Mouse (Mus musculus): ENCODE results near the gene Gpr156. TPM values are rescaled to one million over a fixed set of nuclear protein-coding genes. Genes with fewer than 3 reads are reported as not detected.
"Not testable (repeated sequence)": the region's sequence is repeated elsewhere in the genome, so short reads cannot be mapped to it uniquely, and the experiment has no call there.

Gene Gpr156
- polyA plus RNA-seq, 1 experiment from 2014 or later = 0.04 TPM

- TF ChIP-seq CTCF (IDR thresholded peaks at IDR 0.05) = no peak
- ChIA-PET CTCF (interaction anchor here (1.7 kb wide), 1 partner anchor 8 kb away, joined by 4 read pairs; no protein-coding TSS in a partner anchor), POLR2A (no interaction called here)
- in situ Hi-C loops (cut with MboI; ENCODE audit: low pct_unique_long_range_greater_than_20kb) = no loop called here
- peaks cover 6% of the 10 kb centered on the region for H3K27me3 ChIP-seq
- ATAC-seq (no peak), DNase-seq (ENCODE audit: low read depth, low spot score) (no peak)
Observed at GRCm38 (mm10) chr16:37955336-37955917, 39.1 kb downstream of the Gpr156 start.

- in situ Hi-C loops (cut with MboI; ENCODE audit: low pct_unique_long_range_greater_than_20kb) = no loop called here
- DNase-seq (ENCODE audit: low read depth, low spot score) (no peak), ATAC-seq (no peak)
- peaks cover 6% of the 10 kb centered on the region for H3K27me3 ChIP-seq
- no peak for TF ChIP-seq CTCF (IDR thresholded peaks at IDR 0.05)
- ChIA-PET POLR2A (no interaction called here), CTCF (interaction anchor here (1.7 kb wide), 1 partner anchor 9 kb away, joined by 4 read pairs; no protein-coding TSS in a partner anchor)
Observed at GRCm38 (mm10) chr16:37956076-37956676, 39.9 kb downstream of the Gpr156 start.

- ATAC-seq = no peak
- in situ Hi-C loops (cut with MboI; ENCODE audit: low pct_unique_long_range_greater_than_20kb) = no loop called here
- POLR2A ChIA-PET = no interaction called here
Observed at GRCm38 (mm10) chr16:37956751-37957150, 40.5 kb downstream of the Gpr156 start.

GRCm38 (mm10) chr16:37962696-37963095 lies 46.4 kb downstream of the Gpr156 start:
- ATAC-seq; POLR2A ChIA-PET; H3K27me3 ChIP-seq; CTCF ChIA-PET; DNase-seq (ENCODE audit: low read depth, low spot score); in situ Hi-C loops (cut with MboI; ENCODE audit: low pct_unique_long_range_greater_than_20kb): not testable (repeated sequence)

More at GRCm38 (mm10) chr16:37956751-37957150, 40.5 kb downstream of the Gpr156 start:
- TF ChIP-seq CTCF (IDR thresholded peaks at IDR 0.05) = no peak
- no peak for DNase-seq (ENCODE audit: low read depth, low spot score)
- CTCF ChIA-PET = interaction anchor here (1.7 kb wide), 1 partner anchor 10 kb away, joined by 4 read pairs; no protein-coding TSS in a partner anchor
- peaks cover 6% of the 10 kb centered on the region for H3K27me3 ChIP-seq

GRCm38 (mm10) chr16:37963331-37964281 lies 47.3 kb downstream of the Gpr156 start:
- H3K27me3 ChIP-seq = peaks cover 4% of the 10 kb centered on the region
- POLR2A ChIA-PET = interaction anchor here (0.5 kb wide), 1 partner anchor 374 kb away, joined by 3 read pairs; no protein-coding TSS in a partner anchor
- no peak for TF ChIP-seq CTCF (IDR thresholded peaks at IDR 0.05)
- no peak for DNase-seq (ENCODE audit: low read depth, low spot score)
- in situ Hi-C loops (cut with MboI; ENCODE audit: low pct_unique_long_range_greater_than_20kb) = no loop called here
- CTCF ChIA-PET = interaction anchor here (1.0 kb wide), 1 partner anchor 16 kb away, joined by 3 read pairs; no protein-coding TSS in a partner anchor
- no peak for ATAC-seq

GRCm38 (mm10) chr16:37964380-37965070 lies 48.2 kb downstream of the Gpr156 start:
- no peak for DNase-seq (ENCODE audit: low read depth, low spot score)
- ChIA-PET CTCF (interaction anchor here (0.6 kb wide), 1 partner anchor 21 kb away, joined by 4 read pairs; no protein-coding TSS in a partner anchor), POLR2A (no interaction called here)

GRCm38 (mm10) chr16:37966871-37967270 lies 50.6 kb downstream of the Gpr156 start:
- ChIA-PET CTCF (no interaction called here), POLR2A (no interaction called here)
- in situ Hi-C loops (cut with MboI; ENCODE audit: low pct_unique_long_range_greater_than_20kb) = no loop called here
- DNase-seq (ENCODE audit: low read depth, low spot score) = no peak
- no peaks in the 10 kb centered on the region for H3K27me3 ChIP-seq
- no peak for ATAC-seq
- no peak for TF ChIP-seq CTCF (IDR thresholded peaks at IDR 0.05)

More at GRCm38 (mm10) chr16:37964380-37965070, 48.2 kb downstream of the Gpr156 start:
- TF ChIP-seq CTCF (IDR thresholded peaks at IDR 0.05) = no peak
- peaks cover 3% of the 10 kb centered on the region for H3K27me3 ChIP-seq
- no peak for ATAC-seq
- in situ Hi-C loops (cut with MboI; ENCODE audit: low pct_unique_long_range_greater_than_20kb) = no loop called here

GRCm38 (mm10) chr16:37967415-37967814 lies 51.1 kb downstream of the Gpr156 start:
- CTCF ChIA-PET = no interaction called here
- TF ChIP-seq CTCF (IDR thresholded peaks at IDR 0.05) = peak; percentile 31
- no peaks in the 10 kb centered on the region for H3K27me3 ChIP-seq
- POLR2A ChIA-PET = no interaction called here
- in situ Hi-C loops (cut with MboI; ENCODE audit: low pct_unique_long_range_greater_than_20kb) = no loop called here
- no peak for DNase-seq (ENCODE audit: low read depth, low spot score)
- no peak for ATAC-seq

- in situ Hi-C loops (cut with MboI; ENCODE audit: low pct_unique_long_range_greater_than_20kb) = loop anchor here (10.0 kb wide), 1 partner anchor 533 kb away; no protein-coding TSS in a partner anchor
- TF ChIP-seq CTCF (IDR thresholded peaks at IDR 0.05) = no peak
- no peak for ATAC-seq
- ChIA-PET POLR2A (no interaction called here), CTCF (no interaction called here)
- H3K27me3 ChIP-seq = no peaks in the 10 kb centered on the region
- DNase-seq (ENCODE audit: low read depth, low spot score) = no peak
Observed at GRCm38 (mm10) chr16:37971522-37971921, 55.2 kb downstream of the Gpr156 start.

- in situ Hi-C loops (cut with MboI; ENCODE audit: low pct_unique_long_range_greater_than_20kb) = loop anchor here (10.0 kb wide), 1 partner anchor 532 kb away; no protein-coding TSS in a partner anchor
- DNase-seq (ENCODE audit: low read depth, low spot score) = no peak
- CTCF ChIA-PET = no interaction called here
- TF ChIP-seq CTCF (IDR thresholded peaks at IDR 0.05) = no peak
- H3K27me3 ChIP-seq = no peaks in the 10 kb centered on the region
- POLR2A ChIA-PET = no interaction called here
- no peak for ATAC-seq
Observed at GRCm38 (mm10) chr16:37972357-37972756, 56.1 kb downstream of the Gpr156 start.

- POLR2A ChIA-PET; H3K27me3 ChIP-seq; ATAC-seq; DNase-seq (ENCODE audit: low read depth, low spot score): not testable (repeated sequence)
- in situ Hi-C loops (cut with MboI; ENCODE audit: low pct_unique_long_range_greater_than_20kb) = loop anchor here (10.0 kb wide), 1 partner anchor 532 kb away; no protein-coding TSS in a partner anchor
- CTCF ChIA-PET = interaction anchor here (1.4 to 5.1 kb wide), 3 partner anchors 12 to 225 kb away, joined by 3 to 40 read pairs (median 6); no protein-coding TSS in a partner anchor
Observed at GRCm38 (mm10) chr16:37973239-37973638, 56.9 kb downstream of the Gpr156 start.
